Mouse (Mus musculus): Measurements from ENCODE around the gene Tas2r140. TPM values are rescaled to one million over a fixed set of nuclear protein-coding genes. Genes with fewer than 3 reads are reported as not detected.
A peak's percentile ranks its signal among the peaks of the same experiment; 100 is the strongest.

The Tas2r140 gene
- polyA plus RNA-seq (2016; fragmentation: Nextera tagmentation; extraction: Ambion mirVana): not detected in 2 replicates

- H3K36me3 ChIP-seq (replicated peaks): no peaks in the 10 kb centered on the region
- H3K9ac ChIP-seq: no peak within 1 kb of the TSS
- H3K27me3 ChIP-seq: no peaks in the 10 kb centered on the region
- H3K4me1 ChIP-seq: no peaks in the 10 kb centered on the region
- H3K4me3 ChIP-seq (replicated peaks): no peak within 1 kb of the TSS
- no peaks in the 10 kb centered on the region for H3K9me3 ChIP-seq
- H3K4me2 ChIP-seq: no peak within 1 kb of the TSS
- H3K27ac ChIP-seq: no peak within 1 kb of the TSS
- no peak for ATAC-seq (ENCODE audit: low FRiP score)
Observed at GRCm38 (mm10) chr6:133055716-133056115, at the start of gene Tas2r140. Gene Tas2r140, minus strand, starts transcription at chr6:133055816.

DNA sequence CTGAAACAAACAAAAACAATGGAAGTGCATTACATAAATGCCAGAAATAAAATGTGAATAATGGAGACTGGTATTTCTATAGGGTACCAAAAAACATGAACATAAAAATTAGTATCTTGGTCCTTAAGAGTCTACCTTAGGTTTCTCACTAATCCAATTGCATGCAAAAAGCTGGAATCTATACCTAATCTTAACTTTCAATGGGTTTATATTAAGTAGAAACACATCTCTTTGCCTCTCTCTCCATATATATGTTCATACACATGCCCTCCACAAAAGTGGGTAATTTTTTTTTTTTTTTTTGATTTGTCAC is 48.9 kb upstream of the Tas2r140 start, which contains the start of gene Smim10l1:
Gene Smim10l1 (plus strand): TSS at position 301 of the 313 bp plus-strand sequence.
- peak within 1 kb of the TSS; percentile 92 for H3K9ac ChIP-seq
- no peaks in the 10 kb centered on the region for H3K4me1 ChIP-seq
- H3K4me2 ChIP-seq: peak within 1 kb of the TSS; percentile 55
- ATAC-seq (ENCODE audit: low FRiP score): no peak
- peak within 1 kb of the TSS; percentile 82 for H3K4me3 ChIP-seq (replicated peaks)
- H3K27me3 ChIP-seq: no peaks in the 10 kb centered on the region
- no peaks in the 10 kb centered on the region for H3K9me3 ChIP-seq
- peaks cover 5% of the 10 kb centered on the region; the same call in 1 of the 2 replicates for H3K36me3 ChIP-seq (replicated peaks)
- H3K27ac ChIP-seq: peak within 1 kb of the TSS; percentile 98

GRCm38 (mm10) chr6:133102430-133102829 is 46.8 kb upstream of the Tas2r140 start:
- 52% methylated on average over 1 of the region's 1 CpGs for WGBS
- no peak overlapping the region for H3K4me3 ChIP-seq (replicated peaks)
- H3K9me3 ChIP-seq: no peaks in the 10 kb centered on the region
- no peaks in the 10 kb centered on the region for H3K36me3 ChIP-seq (replicated peaks)
- H3K4me2 ChIP-seq: no peak overlapping the region
- no peak for ATAC-seq (ENCODE audit: low FRiP score)
- no peak overlapping the region for H3K27ac ChIP-seq
- H3K9ac ChIP-seq: no peak overlapping the region
- H3K27me3 ChIP-seq: no peaks in the 10 kb centered on the region
- H3K4me1 ChIP-seq: no peaks in the 10 kb centered on the region

DNA sequence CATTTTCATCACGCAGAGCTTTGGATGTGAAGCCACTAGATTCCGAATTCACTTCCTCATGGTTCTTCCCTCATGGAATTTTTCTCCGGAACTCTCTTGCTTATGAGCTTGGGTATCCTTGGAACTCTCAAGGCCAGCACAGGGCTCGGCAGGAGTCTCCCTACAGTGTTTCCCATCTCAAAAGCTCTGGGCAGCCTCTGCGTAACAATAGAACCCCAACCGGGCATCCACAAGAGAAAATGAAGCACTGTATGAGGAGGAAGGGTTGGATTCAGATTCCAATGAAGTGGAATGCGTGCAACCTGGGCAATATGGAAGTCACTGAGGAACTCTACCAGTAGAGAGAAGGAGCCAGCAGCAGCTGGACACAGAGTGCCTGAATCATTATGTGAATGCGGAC is 36.6 kb upstream of the Tas2r140 start:
- Histone ChIP-seq H3K4me3 (replicated peaks) (no peak overlapping the region), H3K9me3 (no peaks in the 10 kb centered on the region), H3K27ac (no peak overlapping the region), H3K27me3 (no peaks in the 10 kb centered on the region), H3K36me3 (replicated peaks) (no peaks in the 10 kb centered on the region), H3K4me1 (no peaks in the 10 kb centered on the region), H3K9ac (no peak overlapping the region), H3K4me2 (no peak overlapping the region)
- ATAC-seq (ENCODE audit: low FRiP score): no peak
- 78% methylated on average over 8 of the region's 8 CpGs for WGBS

DNA sequence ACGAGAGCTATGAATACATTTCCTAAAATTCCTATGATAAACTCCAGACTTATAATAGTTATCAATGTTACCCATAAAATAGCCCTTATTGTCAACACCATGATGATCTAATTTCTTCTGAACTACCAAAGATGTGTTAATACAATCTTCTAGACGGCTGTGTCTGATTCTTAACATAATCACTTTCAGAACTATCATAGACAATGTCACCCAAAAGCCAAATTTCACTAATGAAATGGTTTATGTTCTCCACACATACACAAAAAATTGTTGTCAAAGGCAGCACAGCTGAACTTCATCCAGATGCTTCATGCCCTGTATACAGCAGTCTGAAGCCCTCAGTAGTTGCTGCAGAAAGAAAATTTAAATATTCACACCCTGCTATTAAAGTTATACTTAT is 18.6 kb downstream of the Tas2r140 start, which contains the start of gene Tas2r103:
Gene Tas2r103 (minus strand): TSS at position 101 of the 400 bp plus-strand sequence.
- Histone ChIP-seq H3K27me3 (no peaks in the 10 kb centered on the region), H3K36me3 (replicated peaks) (no peaks in the 10 kb centered on the region), H3K9me3 (no peaks in the 10 kb centered on the region), H3K4me1 (no peaks in the 10 kb centered on the region), H3K9ac (no peak within 1 kb of the TSS), H3K4me2 (no peak within 1 kb of the TSS), H3K4me3 (replicated peaks) (no peak within 1 kb of the TSS), H3K27ac (no peak within 1 kb of the TSS)
- no peak for ATAC-seq (ENCODE audit: low FRiP score)
- 85% methylated on average over 2 of the region's 2 CpGs for WGBS

Other genes with a start within 250 kb of the Tas2r140 start
- gene Tas2r123, start 208.7 kb downstream of the Tas2r140 start, polyA plus RNA-seq (2016; fragmentation: Nextera tagmentation; extraction: Ambion mirVana): not detected in 2 replicates
- gene Tas2r116, start 200.4 kb downstream of the Tas2r140 start, polyA plus RNA-seq (2016; fragmentation: Nextera tagmentation; extraction: Ambion mirVana): not detected in 2 replicates
- not detected in 2 replicates for gene Tas2r110, start 187.8 kb downstream of the Tas2r140 start, polyA plus RNA-seq (2016; fragmentation: Nextera tagmentation; extraction: Ambion mirVana)
- not detected in 2 replicates for gene Tas2r113, start 162.8 kb downstream of the Tas2r140 start, polyA plus RNA-seq (2016; fragmentation: Nextera tagmentation; extraction: Ambion mirVana)
- not detected in 2 replicates for gene Tas2r125, start 146.2 kb downstream of the Tas2r140 start, polyA plus RNA-seq (2016; fragmentation: Nextera tagmentation; extraction: Ambion mirVana)
- not detected in 2 replicates for gene Tas2r129, start 104.7 kb downstream of the Tas2r140 start, polyA plus RNA-seq (2016; fragmentation: Nextera tagmentation; extraction: Ambion mirVana)
- not detected in 2 replicates for gene Tas2r131, start 97.9 kb downstream of the Tas2r140 start, polyA plus RNA-seq (2016; fragmentation: Nextera tagmentation; extraction: Ambion mirVana)
- gene Tas2r109, start 74.9 kb downstream of the Tas2r140 start, polyA plus RNA-seq (2016; fragmentation: Nextera tagmentation; extraction: Ambion mirVana): not detected in 2 replicates
- not detected in 2 replicates for gene Tas2r103, start 18.7 kb downstream of the Tas2r140 start, polyA plus RNA-seq (2016; fragmentation: Nextera tagmentation; extraction: Ambion mirVana)
- 100.0 and 102 TPM in 2 replicates for gene Smim10l1, start 49.1 kb upstream of the Tas2r140 start, polyA plus RNA-seq (2016; fragmentation: Nextera tagmentation; extraction: Ambion mirVana)
- not detected in 2 replicates for gene 5530400C23Rik, start 236.4 kb upstream of the Tas2r140 start, polyA plus RNA-seq (2016; fragmentation: Nextera tagmentation; extraction: Ambion mirVana)